Mouse (Mus musculus) adrenal gland (tissue): ENCODE results near the gene Csf3.
"Not testable (repeated sequence)": the region's sequence is repeated elsewhere in the genome, so short reads cannot be mapped to it uniquely, and the experiment has no call there.

Experiments used
- intact Hi-C: fragments of 180-260 bp; cut with DNase I; formaldehyde crosslinking; loops from one replicate; pipeline ENCODE4 v1.15.1; 2025
- long read RNA-seq, 2 experiments: library from polyadenylated mRNA; unstranded; transcript quantifications; one replicate each; pipeline ENCODE4 v2.0.0; 2020; ENCODE audit warnings: borderline replicate concordance in 1 of 2; ENCODE audit not compliant: insufficient replicate concordance in 1 of 2

Csf3 gene
- long read RNA-seq, experiment 1: 0 reads
- long read RNA-seq, experiment 2: 0 reads

DNA sequence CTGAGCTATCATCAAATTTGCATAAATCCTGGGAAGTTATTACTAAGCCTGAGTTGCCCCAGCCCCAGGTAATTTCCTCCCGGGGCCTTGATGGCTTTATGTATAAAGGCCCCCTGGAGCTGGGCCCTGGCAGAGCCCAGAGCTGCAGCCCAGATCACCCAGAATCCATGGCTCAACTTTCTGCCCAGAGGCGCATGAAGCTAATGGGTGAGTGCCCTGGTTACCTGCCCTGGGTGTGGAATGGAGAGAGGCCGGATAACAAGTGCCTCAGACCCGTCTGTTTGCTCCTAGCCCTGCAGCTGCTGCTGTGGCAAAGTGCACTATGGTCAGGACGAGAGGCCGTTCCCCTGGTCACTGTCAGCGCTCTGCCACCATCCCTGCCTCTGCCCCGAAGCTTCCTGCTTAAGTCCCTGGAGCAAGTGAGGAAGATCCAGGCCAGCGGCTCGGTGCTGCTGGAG lies at the start of gene Csf3:
Gene Csf3 (plus strand): TSS at position 51 of the 458 bp plus-strand sequence.
- intact Hi-C loops: loop anchor here (5.0 kb wide), 3 partner anchors 86 to 206 kb away; partner anchors contain the start of gene Cdc6

DNA sequence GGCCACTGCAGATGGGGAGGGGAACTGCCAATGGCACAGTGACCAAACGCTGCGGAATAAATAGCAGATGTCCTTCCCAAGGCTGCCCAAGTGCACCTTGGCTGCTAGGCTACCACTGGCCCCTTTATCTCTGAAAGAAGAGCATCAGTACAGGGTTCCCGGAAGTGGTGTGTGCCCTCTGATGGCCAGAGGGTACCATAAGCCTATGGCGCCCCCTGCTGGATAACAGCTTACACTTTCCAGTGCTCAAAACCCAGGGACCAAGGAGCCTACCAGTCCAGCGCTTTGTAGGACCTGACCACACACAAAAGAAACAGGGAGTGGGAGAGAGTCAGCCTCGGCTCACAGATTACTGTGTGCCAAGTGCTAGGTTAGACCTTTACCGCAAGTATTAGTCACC lies 46.0 kb upstream of the Csf3 start:
- intact Hi-C loops: loop anchor here (10.0 kb wide), 1 partner anchor 50 kb away; no protein-coding TSS in a partner anchor

GRCm38 (mm10) chr11:98660517-98660916 lies 40.5 kb upstream of the Csf3 start:
- intact Hi-C loops: no loop called here

- intact Hi-C loops: no loop called here
Observed at GRCm38 (mm10) chr11:98664091-98664490, 37.0 kb upstream of the Csf3 start, which contains the start of gene Gsdma. Gsdma (plus strand) TSS chr11:98664351.

DNA sequence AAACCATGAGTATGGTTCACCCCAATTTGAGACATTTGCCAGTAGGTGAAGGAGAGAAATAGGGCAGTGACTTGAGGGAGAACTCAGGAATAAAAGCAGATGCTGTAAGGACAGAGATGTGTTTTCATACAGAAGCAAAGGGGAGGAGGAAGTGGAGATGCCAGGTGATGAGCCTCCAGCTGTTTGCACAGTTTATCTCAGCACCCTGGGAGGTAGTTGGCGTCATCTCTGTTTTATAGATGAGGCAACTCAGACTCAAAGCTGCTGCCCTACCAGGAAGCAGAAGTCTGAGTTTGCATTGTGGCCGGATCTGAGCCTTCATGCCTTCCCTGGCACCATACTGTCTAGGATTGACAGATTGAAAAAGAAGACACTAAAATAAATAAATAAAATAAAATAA lies 32.1 kb upstream of the Csf3 start:
- intact Hi-C loops: no loop called here

DNA sequence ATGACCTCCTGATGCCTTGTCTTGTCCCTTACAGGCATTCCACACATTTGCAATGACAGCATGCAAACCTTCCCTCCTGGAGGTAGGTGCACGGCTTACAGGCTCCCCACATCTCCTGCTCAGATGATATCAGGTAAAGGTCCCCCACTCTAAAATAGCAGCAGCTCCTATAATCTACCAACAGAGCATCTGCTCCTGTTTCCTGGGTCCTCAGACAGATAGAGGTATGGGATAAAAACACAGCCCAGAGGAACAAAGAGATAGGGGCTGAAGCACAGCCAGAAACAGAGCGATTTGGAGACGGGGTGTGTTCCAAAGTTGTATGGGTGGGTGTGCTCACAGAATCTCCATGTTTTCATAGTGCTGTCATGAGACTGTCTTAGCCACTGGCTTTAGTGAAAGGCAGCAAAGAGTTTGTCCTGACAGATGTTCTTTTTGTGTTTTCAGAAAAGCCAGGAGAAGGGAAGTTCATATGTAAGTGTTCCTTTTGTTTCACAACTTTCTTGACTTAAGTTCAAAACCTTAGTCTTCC lies 29.7 kb upstream of the Csf3 start:
- intact Hi-C loops: no loop called here

- intact Hi-C loops: no loop called here
Observed at GRCm38 (mm10) chr11:98671857-98672256, 29.2 kb upstream of the Csf3 start.

GRCm38 (mm10) chr11:98672482-98672881 lies 28.6 kb upstream of the Csf3 start:
- intact Hi-C loops: no loop called here

- intact Hi-C loops: not testable (repeated sequence)
Observed at GRCm38 (mm10) chr11:98673136-98673535, 27.9 kb upstream of the Csf3 start.

GRCm38 (mm10) chr11:98675829-98676363 lies 25.2 kb upstream of the Csf3 start:
- intact Hi-C loops: no loop called here

DNA sequence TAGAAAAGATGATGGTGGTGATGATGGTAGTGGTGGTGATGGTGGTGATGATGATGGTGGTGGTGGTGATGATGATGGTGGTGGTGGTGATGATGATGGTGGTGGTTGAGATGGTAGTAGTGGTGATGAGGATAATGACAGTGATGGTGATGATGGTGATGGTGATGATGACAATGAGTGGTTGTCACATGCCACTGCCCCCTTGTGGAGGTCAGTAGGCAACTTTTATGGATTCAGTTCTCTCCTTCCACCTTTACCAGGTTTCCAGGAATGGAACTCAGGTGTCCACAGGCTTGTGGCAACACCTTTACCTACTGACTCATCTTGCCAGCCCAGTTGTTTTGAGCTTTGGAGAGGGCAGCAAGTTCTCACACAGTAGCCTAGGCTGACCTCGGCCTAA lies 21.0 kb upstream of the Csf3 start:
- intact Hi-C loops: no loop called here

GRCm38 (mm10) chr11:98680595-98680994 lies 20.5 kb upstream of the Csf3 start:
- intact Hi-C loops: not testable (repeated sequence)

- intact Hi-C loops: no loop called here
Observed at GRCm38 (mm10) chr11:98681186-98681585, 19.9 kb upstream of the Csf3 start.

DNA sequence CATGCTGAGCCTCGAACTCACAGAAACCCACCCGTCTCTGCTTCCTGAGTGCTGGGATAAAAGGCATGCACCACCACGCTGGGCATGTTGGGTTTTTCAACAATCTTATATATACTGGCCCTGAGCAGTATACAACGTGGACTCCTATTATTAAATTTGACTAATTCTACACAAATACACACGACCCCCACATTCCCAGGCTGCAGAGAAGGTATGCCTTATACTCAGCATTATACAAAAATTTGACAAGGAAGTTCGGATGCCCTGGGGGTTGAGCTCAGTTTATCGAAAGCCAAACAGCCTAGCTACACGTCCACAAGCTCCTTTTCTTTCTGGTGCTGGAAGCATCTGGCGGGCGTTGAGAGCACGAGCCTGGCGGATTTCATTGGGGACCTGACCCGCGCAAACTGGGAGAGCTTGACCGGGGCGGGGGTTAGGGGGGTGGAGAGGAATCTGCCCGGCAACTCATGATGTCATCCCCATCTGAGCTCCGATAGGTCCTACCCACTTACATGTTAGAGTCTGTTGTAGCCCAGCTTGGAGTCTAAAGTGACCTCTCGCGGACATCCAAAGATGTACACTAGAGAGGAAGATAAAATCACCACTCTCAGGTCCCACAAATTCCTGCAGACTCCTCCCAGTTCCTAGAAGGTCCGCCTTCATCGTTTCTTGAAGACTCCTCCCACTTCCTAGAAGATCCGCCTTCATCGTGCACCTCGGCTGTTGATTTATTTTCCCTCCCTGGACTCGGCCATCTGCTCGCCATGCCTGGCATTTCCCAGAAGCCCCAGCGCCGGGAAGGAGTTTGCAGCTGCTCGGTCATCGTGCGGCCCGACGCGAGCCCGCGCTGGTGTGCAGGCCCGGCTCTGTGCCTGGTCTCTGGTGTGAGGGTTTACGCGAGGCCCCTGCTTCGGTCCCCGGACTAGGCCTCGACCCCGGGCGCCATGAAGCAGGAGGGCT lies 19.0 kb upstream of the Csf3 start, which contains the start of gene Psmd3:
Gene Psmd3 (plus strand): TSS at position 769 of the 960 bp plus-strand sequence.
- intact Hi-C loops: no loop called here

DNA sequence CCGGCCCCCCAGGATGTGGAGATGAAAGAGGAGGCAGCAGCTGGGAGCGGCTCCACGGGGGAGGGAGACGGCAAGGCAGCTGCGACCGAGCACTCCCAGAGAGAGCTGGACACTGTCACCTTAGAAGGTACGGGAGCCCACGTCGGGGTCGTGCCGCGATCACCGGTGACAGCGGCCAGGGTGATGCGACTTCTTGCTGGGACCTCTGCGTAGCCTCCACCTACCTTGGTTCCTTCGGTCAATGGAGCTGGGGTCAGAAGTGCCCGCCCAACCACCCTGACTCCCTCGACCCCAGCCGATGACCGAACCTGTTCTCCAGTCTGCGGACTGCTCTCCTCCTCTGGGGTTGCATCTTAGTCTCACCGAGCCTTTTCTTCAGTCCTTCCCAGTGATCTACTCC lies 18.3 kb upstream of the Csf3 start:
- intact Hi-C loops: no loop called here

GRCm38 (mm10) chr11:98685642-98686041 lies 15.4 kb upstream of the Csf3 start:
- intact Hi-C loops: no loop called here

GRCm38 (mm10) chr11:98686976-98687375 lies 14.1 kb upstream of the Csf3 start:
- intact Hi-C loops: no loop called here

DNA sequence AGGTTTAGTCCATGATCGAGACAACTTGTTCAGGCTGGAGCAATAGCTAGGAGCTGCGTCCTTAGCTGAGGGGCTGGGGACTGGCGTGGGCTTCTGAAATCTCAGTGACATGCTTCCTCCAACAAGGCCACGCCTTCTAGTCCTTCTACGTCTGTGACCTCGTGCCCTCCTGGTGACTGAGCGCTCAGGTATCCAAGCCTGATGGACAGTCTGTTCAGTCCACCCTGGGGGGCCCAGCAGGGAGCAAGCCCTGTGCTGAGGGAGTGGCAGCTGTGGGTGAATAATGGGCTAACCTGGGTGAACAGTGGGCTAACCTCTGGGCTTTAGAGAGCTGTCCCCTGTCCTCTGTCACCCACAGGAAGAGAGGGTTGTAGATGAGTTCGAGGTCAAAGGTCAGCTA lies 13.1 kb upstream of the Csf3 start:
- intact Hi-C loops: no loop called here

- intact Hi-C loops: no loop called here
Observed at GRCm38 (mm10) chr11:98693201-98693600, 7.9 kb upstream of the Csf3 start.

GRCm38 (mm10) chr11:98693746-98694145 lies 7.3 kb upstream of the Csf3 start:
- intact Hi-C loops: no loop called here

- intact Hi-C loops: no loop called here
Observed at GRCm38 (mm10) chr11:98694301-98694700, 6.8 kb upstream of the Csf3 start.

GRCm38 (mm10) chr11:98695408-98695807 lies 5.7 kb upstream of the Csf3 start:
- intact Hi-C loops: no loop called here
